Mouse (Mus musculus) retina, adult 2 months (tissue): ENCODE measurements around the gene Wrap53.
"Not testable (repeated sequence)": the region's sequence is repeated elsewhere in the genome, so short reads cannot be mapped to it uniquely, and the experiment has no call there.

ENCODE experiments used
- DNase-seq: peaks from one replicate; pipeline ENCODE4 v3.0.0-alpha.2; 2012; ENCODE audit warnings: low read depth, low spot score

The Wrap53 gene

GRCm38 (mm10) chr11:69580091-69580514 is at the start of gene Wrap53, which contains the start of gene Trp53:
Wrap53 (minus strand) TSS chr11:69580255.
Trp53 (plus strand) TSS chr11:69580359.
- peak; percentile 75 for DNase-seq

DNA sequence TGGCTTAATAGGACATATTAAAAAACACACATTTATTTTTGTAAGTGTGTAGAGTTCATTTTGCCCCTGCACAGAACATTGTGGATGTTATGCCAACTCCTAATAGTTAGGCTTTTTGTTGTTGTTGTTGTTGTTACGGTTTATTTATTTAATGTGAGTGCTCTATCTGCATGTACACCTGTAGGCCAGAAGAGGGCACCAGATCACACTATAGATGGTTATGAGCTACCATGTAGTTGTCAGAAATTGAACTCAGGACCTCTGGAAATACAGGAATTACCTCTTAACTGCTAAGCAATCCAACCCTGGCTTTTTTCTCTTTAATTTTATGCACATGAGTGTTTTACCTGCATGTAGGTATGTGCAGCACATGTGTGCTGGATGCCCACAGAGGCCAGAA is 49.7 kb upstream of the Wrap53 start:
- no peak for DNase-seq

- DNase-seq: no peak
Observed at GRCm38 (mm10) chr11:69628286-69628685, 48.2 kb upstream of the Wrap53 start.

GRCm38 (mm10) chr11:69624339-69624738 is 44.3 kb upstream of the Wrap53 start:
- DNase-seq: not testable (repeated sequence)

DNA sequence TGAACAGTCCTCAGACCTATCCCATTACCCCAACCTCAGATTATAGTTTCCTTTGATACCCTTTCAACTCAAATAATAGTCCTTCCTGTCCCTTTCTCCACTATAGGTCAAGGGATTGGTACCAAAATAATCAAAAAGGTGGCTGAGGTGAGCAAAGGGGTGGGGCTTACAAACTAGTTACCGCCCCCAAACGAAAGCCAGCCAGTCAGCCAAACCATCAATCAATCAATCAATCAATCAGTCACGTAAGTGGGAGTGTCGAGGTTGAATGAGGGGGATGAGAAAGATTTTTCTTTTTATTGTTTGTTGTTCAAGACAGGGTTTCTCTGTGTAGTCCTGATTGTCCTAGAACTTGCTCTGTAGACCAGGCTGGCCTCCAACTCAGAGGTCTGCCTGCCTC is 43.0 kb upstream of the Wrap53 start:
- no peak for DNase-seq

GRCm38 (mm10) chr11:69622406-69622805 is 42.4 kb upstream of the Wrap53 start:
- no peak for DNase-seq

- DNase-seq: no peak
Observed at GRCm38 (mm10) chr11:69621571-69622268, 41.7 kb upstream of the Wrap53 start, which contains the start of gene Sat2. Sat2 (plus strand) TSS chr11:69622024.

- DNase-seq: no peak
Observed at GRCm38 (mm10) chr11:69620394-69621081, 40.5 kb upstream of the Wrap53 start.

GRCm38 (mm10) chr11:69617805-69618204 is 37.8 kb upstream of the Wrap53 start, which contains the start of gene Shbg:
Shbg (minus strand) TSS chr11:69617905.
- no peak for DNase-seq

- DNase-seq: no peak
Observed at GRCm38 (mm10) chr11:69616781-69617180, 36.7 kb upstream of the Wrap53 start.

GRCm38 (mm10) chr11:69614257-69614588 is 34.2 kb upstream of the Wrap53 start:
- not testable (repeated sequence) for DNase-seq

GRCm38 (mm10) chr11:69613553-69614256 is 33.6 kb upstream of the Wrap53 start:
- DNase-seq: no peak

DNA sequence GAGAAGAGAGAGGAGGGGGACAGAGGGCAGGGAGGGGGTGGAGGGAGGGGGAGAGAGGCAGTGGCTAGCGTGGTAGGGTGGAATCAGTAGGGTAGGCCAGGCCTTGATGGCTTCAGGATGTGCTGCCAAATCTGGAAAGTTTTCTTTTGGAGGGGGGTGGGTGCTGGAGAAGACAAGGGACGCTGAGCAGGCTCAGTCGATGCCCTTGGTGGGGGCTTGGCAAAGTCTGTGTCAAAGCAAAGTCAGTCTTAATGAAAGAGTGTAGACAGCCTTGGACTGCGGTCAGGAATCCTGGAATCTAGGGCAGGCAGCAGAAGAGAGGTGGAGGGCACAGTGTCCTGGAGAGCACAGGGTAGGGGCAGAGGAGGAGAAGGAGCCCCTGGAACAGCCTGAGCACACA is 30.8 kb upstream of the Wrap53 start:
- DNase-seq: no peak

GRCm38 (mm10) chr11:69609416-69609815 is 29.4 kb upstream of the Wrap53 start:
- no peak for DNase-seq

DNA sequence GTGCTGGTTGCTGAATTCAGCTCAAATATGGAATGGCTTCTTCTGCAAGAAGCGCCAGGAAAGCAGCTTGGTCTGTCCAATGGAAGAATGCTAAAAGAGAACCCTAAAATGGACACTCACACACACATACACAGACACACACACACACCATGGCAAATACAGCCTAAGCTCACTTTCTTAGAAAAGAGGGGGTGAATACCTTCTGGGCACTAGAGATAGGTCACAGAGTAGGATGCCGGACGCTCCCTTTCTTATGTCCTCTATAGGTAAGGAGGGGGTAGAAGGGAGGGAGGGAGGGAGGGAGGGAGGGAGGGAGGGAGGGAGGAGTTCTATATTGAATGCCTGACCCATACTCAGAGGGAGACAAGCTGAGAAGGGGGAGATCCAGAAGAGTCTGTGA is 28.5 kb upstream of the Wrap53 start:
- DNase-seq: no peak

DNA sequence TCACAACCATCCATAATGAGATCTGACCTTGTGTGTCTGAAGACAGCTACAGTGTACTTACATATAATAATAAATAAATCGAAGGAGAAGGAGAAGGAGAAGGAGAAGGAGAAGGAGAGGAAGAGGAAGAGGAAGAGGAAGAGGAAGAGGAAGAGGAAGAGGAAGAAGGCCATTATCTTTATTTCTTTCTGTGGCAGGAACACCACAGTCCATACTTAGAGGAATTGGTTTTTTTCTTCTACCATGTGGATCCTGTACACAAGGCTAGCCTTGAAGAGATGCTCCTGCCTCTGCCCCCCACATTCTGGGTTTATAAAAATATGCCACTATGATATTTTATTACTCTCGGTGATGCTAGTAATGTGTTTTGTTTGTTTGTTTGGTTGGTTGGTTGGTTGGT is 26.8 kb upstream of the Wrap53 start:
- DNase-seq: no peak

GRCm38 (mm10) chr11:69606491-69606795 is 26.4 kb upstream of the Wrap53 start:
- no peak for DNase-seq

DNA sequence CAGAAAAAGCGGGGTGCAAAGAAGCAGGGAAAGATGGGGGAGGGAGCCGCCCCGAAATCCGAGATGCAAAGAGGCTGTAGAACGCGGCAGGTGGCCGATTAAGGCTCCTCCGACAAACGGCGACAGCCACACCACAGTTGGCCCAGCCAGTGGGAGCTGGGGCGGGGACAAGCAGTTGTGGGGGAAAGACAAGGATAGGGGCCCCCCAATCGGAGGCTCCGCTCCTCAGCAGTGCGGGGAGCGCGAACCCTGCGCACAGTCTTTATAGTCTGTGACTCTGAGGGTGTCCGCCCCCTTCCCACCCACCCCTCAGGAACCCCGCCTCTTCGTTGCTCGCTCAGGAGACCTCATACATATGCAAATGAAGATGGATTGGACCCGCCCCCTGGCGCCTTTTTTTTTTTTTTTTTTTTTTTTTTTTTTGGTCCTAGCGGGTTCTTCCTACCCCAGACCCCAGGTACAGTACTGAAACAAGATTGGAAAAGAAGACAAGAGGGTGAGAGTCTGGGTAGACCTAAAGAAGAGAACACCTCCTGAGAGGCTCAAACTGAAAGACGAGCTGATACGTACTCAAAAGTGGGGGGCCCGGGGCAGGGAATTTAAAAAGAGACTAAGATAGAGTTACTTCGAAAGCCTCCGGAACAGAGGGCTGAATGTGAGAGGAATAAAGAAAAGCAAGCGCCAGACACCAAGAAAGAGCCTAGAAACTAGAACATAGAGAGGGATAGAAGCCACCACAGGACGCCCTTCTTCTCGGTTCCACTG is 25.9 kb upstream of the Wrap53 start, which contains the start of gene Atp1b2:
TSS of gene Atp1b2 (minus strand) at position 217 of the 765 bp plus-strand sequence.
- peak; percentile 86 for DNase-seq

GRCm38 (mm10) chr11:69604795-69605664 is 25.0 kb upstream of the Wrap53 start:
- peak; percentile 70 for DNase-seq

GRCm38 (mm10) chr11:69604347-69604746 is 24.3 kb upstream of the Wrap53 start:
- DNase-seq: no peak

DNA sequence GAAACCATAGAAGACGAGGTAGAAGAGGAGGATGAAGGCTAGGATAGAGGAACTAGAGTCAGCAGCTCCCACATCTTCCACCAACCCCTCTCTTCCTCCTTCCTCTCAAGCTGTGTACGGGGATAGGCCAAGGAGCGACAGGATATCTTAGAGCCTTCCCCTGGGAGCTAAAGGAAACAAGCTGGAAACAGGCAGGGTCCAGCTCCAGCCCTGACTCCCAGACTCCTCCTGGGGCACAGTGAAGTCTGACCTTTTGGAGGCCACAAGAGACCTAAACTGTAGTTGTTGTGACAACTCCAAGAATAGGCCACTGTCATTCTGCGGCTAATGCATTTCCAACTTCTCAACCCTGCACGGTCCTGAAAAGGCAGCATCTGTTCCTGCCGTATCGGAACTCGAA is 23.5 kb upstream of the Wrap53 start:
- no peak for DNase-seq
